Mouse (Mus musculus): Measurements from ENCODE around the gene Bad. TPM values are rescaled to one million over a fixed set of nuclear protein-coding genes. Genes with fewer than 3 reads are reported as not detected.

Gene Bad
- polyA plus RNA-seq, 1 experiment: 59.1 TPM

- 31% methylated on average over 11 of the region's 11 CpGs for WGBS
- H3K27me3 ChIP-seq (ENCODE audit: control insufficient read depth, insufficient read depth, low read length): no peaks in the 10 kb centered on the region
- peaks cover 29% of the 10 kb centered on the region for H3K4me1 ChIP-seq (replicated peaks; ENCODE audit: control insufficient read depth, insufficient read depth, low read length)
- DNase-seq: peak; percentile 54
- H3K27ac ChIP-seq (ENCODE audit: control insufficient read depth, insufficient read depth, low read length): peak overlapping the region; percentile 1; the same call in 1 of the 2 replicates
- H3K4me3 ChIP-seq (ENCODE audit: control insufficient read depth, insufficient read depth, low read length): peak overlapping the region; percentile 48
- no peak for TF ChIP-seq POLR2A (IDR thresholded peaks at IDR 0.05; ENCODE audit: control insufficient read depth, extremely low read depth, insufficient read depth, low read length, poor library complexity)
- TF ChIP-seq CTCF (IDR thresholded peaks at IDR 0.05; ENCODE audit: borderline replicate concordance, control insufficient read depth, extremely low read depth, insufficient read depth, low read length, poor library complexity): no peak
- peaks cover 6% of the 10 kb centered on the region; the same call in 1 of the 2 replicates for H3K36me3 ChIP-seq (ENCODE audit: control insufficient read depth, insufficient read depth, low read length)
Measured at GRCm38 (mm10) chr19:6979001-6979479, 37.4 kb downstream of the Bad start.

DNA sequence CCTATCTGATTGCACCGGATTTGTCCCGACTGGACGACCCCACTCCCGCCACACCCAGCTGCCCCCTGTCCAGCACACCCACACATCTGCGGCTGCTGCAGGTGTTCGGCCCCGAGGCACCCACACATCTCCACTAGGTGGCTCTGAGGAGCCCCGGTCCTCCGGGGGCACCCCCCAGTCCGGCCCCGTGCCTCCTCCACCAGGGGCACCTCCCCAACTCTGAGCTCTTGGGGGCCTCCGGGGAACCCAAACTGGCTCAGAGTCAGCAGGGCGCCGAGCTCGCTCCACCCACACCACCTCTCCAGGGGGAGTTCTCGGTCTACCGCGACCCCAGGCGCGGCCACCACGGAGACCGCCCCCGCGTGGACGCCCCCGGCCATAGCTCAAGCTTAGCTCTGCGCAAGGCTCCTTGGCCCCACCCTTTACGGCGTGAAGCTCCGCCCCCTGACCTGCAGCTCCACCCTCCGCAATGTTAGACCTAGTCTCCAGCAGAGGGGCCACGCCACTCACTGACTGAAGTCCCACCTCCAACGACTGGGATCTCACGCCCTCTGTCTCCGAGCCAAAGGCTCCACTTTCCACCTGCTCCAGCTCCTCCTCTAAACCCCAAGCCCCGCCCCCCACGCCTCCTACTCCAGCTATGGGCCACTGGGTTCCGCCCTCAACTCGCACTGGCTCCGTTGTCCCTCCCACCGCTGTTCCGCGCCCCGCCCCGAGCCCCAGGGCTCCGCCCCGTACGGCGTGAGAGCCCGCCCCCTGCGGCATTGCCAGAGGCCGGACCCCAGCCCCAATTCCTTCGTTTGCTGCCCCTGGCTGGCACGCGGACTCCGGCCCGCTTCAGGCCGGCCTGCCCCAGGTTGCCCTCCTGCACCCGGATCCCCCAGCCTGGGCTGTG is 38.1 kb downstream of the Bad start:
- whole genome bisulfite sequencing: under 1% methylated on average over 59 of the region's 59 CpGs
- peak overlapping the region; percentile 65 for H3K4me3 ChIP-seq (ENCODE audit: control insufficient read depth, insufficient read depth, low read length)
- H3K4me1 ChIP-seq (replicated peaks; ENCODE audit: control insufficient read depth, insufficient read depth, low read length): peaks cover 28% of the 10 kb centered on the region
- TF ChIP-seq POLR2A (IDR thresholded peaks at IDR 0.05; ENCODE audit: control insufficient read depth, extremely low read depth, insufficient read depth, low read length, poor library complexity) (peak; percentile 41), CTCF (IDR thresholded peaks at IDR 0.05; ENCODE audit: borderline replicate concordance, control insufficient read depth, extremely low read depth, insufficient read depth, low read length, poor library complexity) (peak; percentile 96)
- H3K36me3 ChIP-seq (ENCODE audit: control insufficient read depth, insufficient read depth, low read length): peaks cover 6% of the 10 kb centered on the region; the same call in 1 of the 2 replicates
- H3K27me3 ChIP-seq (ENCODE audit: control insufficient read depth, insufficient read depth, low read length): no peaks in the 10 kb centered on the region
- peak overlapping the region; percentile 1; the same call in 1 of the 2 replicates for H3K27ac ChIP-seq (ENCODE audit: control insufficient read depth, insufficient read depth, low read length)
- DNase-seq: peak; percentile 99

GRCm38 (mm10) chr19:6980381-6981093 is 38.9 kb downstream of the Bad start, which contains the start of gene Fkbp2:
Gene Fkbp2, minus strand, starts transcription at chr19:6980501.
- peak within 1 kb of the TSS; percentile 65 for H3K4me3 ChIP-seq (ENCODE audit: control insufficient read depth, insufficient read depth, low read length)
- H3K27me3 ChIP-seq (ENCODE audit: control insufficient read depth, insufficient read depth, low read length): no peaks in the 10 kb centered on the region
- peaks cover 6% of the 10 kb centered on the region; the same call in 1 of the 2 replicates for H3K36me3 ChIP-seq (ENCODE audit: control insufficient read depth, insufficient read depth, low read length)
- TF ChIP-seq POLR2A (IDR thresholded peaks at IDR 0.05; ENCODE audit: control insufficient read depth, extremely low read depth, insufficient read depth, low read length, poor library complexity): peak; percentile 35
- peak; percentile 37; the same call in 1 of the 2 replicates for TF ChIP-seq CTCF (IDR thresholded peaks at IDR 0.05; ENCODE audit: borderline replicate concordance, control insufficient read depth, extremely low read depth, insufficient read depth, low read length, poor library complexity)
- H3K4me1 ChIP-seq (replicated peaks; ENCODE audit: control insufficient read depth, insufficient read depth, low read length): peaks cover 28% of the 10 kb centered on the region
- DNase-seq: peak; percentile 98
- H3K27ac ChIP-seq (ENCODE audit: control insufficient read depth, insufficient read depth, low read length): peak within 1 kb of the TSS; percentile 53
- WGBS: under 1% methylated on average over 38 of the region's 38 CpGs

DNA sequence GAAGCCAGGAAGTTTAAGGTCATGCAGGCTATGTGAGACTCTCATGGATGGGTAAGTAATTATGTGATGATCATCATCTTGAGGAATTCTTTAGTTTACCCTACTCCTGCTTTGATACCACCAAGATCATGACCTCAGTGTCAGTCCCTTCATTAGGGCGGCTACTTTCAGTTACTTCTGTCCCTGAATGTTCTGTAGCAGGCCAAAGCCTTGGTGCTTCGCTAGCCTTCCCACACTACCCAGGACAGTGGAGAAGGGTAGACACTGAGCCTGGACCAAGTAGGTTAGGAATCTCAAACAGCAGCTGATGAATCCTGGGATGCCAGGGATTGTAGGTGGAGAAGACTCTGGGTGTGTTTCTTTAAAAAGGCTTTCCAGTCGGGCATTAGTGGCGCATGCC is 39.8 kb downstream of the Bad start:
- H3K4me3 ChIP-seq (ENCODE audit: control insufficient read depth, insufficient read depth, low read length): no peak overlapping the region
- TF ChIP-seq CTCF (IDR thresholded peaks at IDR 0.05; ENCODE audit: borderline replicate concordance, control insufficient read depth, extremely low read depth, insufficient read depth, low read length, poor library complexity) (no peak), POLR2A (IDR thresholded peaks at IDR 0.05; ENCODE audit: control insufficient read depth, extremely low read depth, insufficient read depth, low read length, poor library complexity) (no peak)

DNA sequence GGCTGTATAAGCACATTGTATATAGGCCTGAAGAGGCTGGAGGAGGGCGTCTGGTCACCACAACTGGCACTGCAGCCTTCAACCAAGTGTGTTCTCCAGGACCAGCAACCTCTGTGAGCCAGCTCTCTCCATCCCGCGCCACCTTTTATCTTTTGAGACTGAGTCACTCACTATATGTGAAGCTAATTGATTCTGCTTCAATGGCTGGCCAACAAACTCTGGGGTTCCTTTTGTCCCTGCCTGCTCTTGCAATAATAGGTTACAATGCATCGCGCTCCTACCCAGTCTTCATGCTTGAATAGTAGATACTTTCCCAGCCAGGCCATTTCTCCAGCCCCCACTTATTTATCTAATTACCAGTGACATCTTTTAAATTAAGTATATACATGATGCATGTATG is 42.0 kb downstream of the Bad start:
- DNase-seq: no peak
- H3K36me3 ChIP-seq (ENCODE audit: control insufficient read depth, insufficient read depth, low read length): no peaks in the 10 kb centered on the region

More for the DNA sequence above, 39.8 kb downstream of the Bad start:
- H3K27me3 ChIP-seq (ENCODE audit: control insufficient read depth, insufficient read depth, low read length): no peaks in the 10 kb centered on the region
- H3K4me1 ChIP-seq (replicated peaks; ENCODE audit: control insufficient read depth, insufficient read depth, low read length): peaks cover 29% of the 10 kb centered on the region
- peaks cover 6% of the 10 kb centered on the region; the same call in 1 of the 2 replicates for H3K36me3 ChIP-seq (ENCODE audit: control insufficient read depth, insufficient read depth, low read length)
- no peak overlapping the region for H3K27ac ChIP-seq (ENCODE audit: control insufficient read depth, insufficient read depth, low read length)
- no peak for DNase-seq
- WGBS: 97% methylated on average over 4 of the region's 4 CpGs

GRCm38 (mm10) chr19:6985300-6985699 is 43.6 kb downstream of the Bad start:
- Histone ChIP-seq H3K36me3 (ENCODE audit: control insufficient read depth, insufficient read depth, low read length) (no peaks in the 10 kb centered on the region), H3K4me3 (ENCODE audit: control insufficient read depth, insufficient read depth, low read length) (no peak overlapping the region), H3K27me3 (ENCODE audit: control insufficient read depth, insufficient read depth, low read length) (no peaks in the 10 kb centered on the region), H3K27ac (ENCODE audit: control insufficient read depth, insufficient read depth, low read length) (no peak overlapping the region), H3K4me1 (replicated peaks; ENCODE audit: control insufficient read depth, insufficient read depth, low read length) (peaks cover 16% of the 10 kb centered on the region)
- DNase-seq: no peak
- TF ChIP-seq POLR2A (IDR thresholded peaks at IDR 0.05; ENCODE audit: control insufficient read depth, extremely low read depth, insufficient read depth, low read length, poor library complexity): no peak
- TF ChIP-seq CTCF (IDR thresholded peaks at IDR 0.05; ENCODE audit: borderline replicate concordance, control insufficient read depth, extremely low read depth, insufficient read depth, low read length, poor library complexity): no peak
- 97% methylated on average over 19 of the region's 19 CpGs for WGBS

More for the DNA sequence above, 42.0 kb downstream of the Bad start:
- TF ChIP-seq POLR2A (IDR thresholded peaks at IDR 0.05; ENCODE audit: control insufficient read depth, extremely low read depth, insufficient read depth, low read length, poor library complexity) (no peak), CTCF (IDR thresholded peaks at IDR 0.05; ENCODE audit: borderline replicate concordance, control insufficient read depth, extremely low read depth, insufficient read depth, low read length, poor library complexity) (no peak)
- Histone ChIP-seq H3K27me3 (ENCODE audit: control insufficient read depth, insufficient read depth, low read length) (no peaks in the 10 kb centered on the region), H3K4me3 (ENCODE audit: control insufficient read depth, insufficient read depth, low read length) (no peak overlapping the region), H3K27ac (ENCODE audit: control insufficient read depth, insufficient read depth, low read length) (no peak overlapping the region), H3K4me1 (replicated peaks; ENCODE audit: control insufficient read depth, insufficient read depth, low read length) (peaks cover 23% of the 10 kb centered on the region)
- WGBS: 98% methylated on average over 5 of the region's 5 CpGs

Data from thymus, adult 2 months (tissue).